Mouse (Mus musculus) heart, embryonic 14.5 days (tissue): Measurements from ENCODE around the gene Sema4g. TPM values are rescaled to one million over a fixed set of nuclear protein-coding genes. Genes with fewer than 3 reads are reported as not detected.

Experiments
- ATAC-seq: fragments of 200-750 bp; cut with Nextera tagmentation; 2 replicates; pipeline ENCODE4 v1.8.0; 2017; ENCODE audit warnings: low read depth, moderate TSS enrichment; ENCODE audit not compliant: insufficient number of reproducible peaks, insufficient read depth, low FRiP score
- H3K27ac ChIP-seq, 2 experiments: fragments of 200-500 bp in 1 of 2; fragments of 300-500 bp in 1 of 2; sonication (generic) in 1 of 2; replicated peaks in 1 of 2; 2 replicates each; pipeline ENCODE4 v1.5.1; 2012 to 2014; ENCODE audit warnings: low read depth in 2 of 2, low read length in 2 of 2, control low read depth in 1 of 2, mild to moderate bottlenecking in 1 of 2, mixed read lengths in 1 of 2; ENCODE audit not compliant: control insufficient read depth in 1 of 2, insufficient read depth in 1 of 2
- H3K27me3 ChIP-seq: fragments of 300-500 bp; sonication (generic); 2 replicates; pipeline ENCODE4 v1.6.1; 2014; ENCODE audit warnings: mild to moderate bottlenecking, low read length, control low read depth; ENCODE audit not compliant: control insufficient read depth, insufficient read depth
- H3K36me3 ChIP-seq: fragments of 300-500 bp; sonication (generic); 2 replicates; pipeline ENCODE4 v1.6.1; 2014; ENCODE audit warnings: mild to moderate bottlenecking, control low read depth, low read length, mixed read lengths; ENCODE audit not compliant: control insufficient read depth, insufficient read depth
- H3K4me1 ChIP-seq, 2 experiments: fragments of 200-500 bp in 1 of 2; fragments of 300-500 bp in 1 of 2; sonication (generic) in 1 of 2; 2 replicates each; pipeline ENCODE4 v1.6.1; 2012 to 2014; ENCODE audit warnings: low read length in 2 of 2, control low read depth in 1 of 2, mixed read lengths in 1 of 2; ENCODE audit not compliant: control insufficient read depth in 2 of 2, insufficient read depth in 2 of 2
- H3K4me2 ChIP-seq: fragments of 300-500 bp; sonication (generic); 2 replicates; pipeline ENCODE4 v1.6.1; 2014; ENCODE audit warnings: mild to moderate bottlenecking, low read length
- H3K4me3 ChIP-seq, 2 experiments: fragments of 200-500 bp in 1 of 2; fragments of 300-500 bp in 1 of 2; sonication (generic) in 1 of 2; 2 replicates each; pipeline ENCODE4 v1.5.1; 2012 to 2014; ENCODE audit warnings: low read length in 2 of 2, mild to moderate bottlenecking in 2 of 2, control low read depth in 1 of 2, low read depth in 1 of 2, moderate library complexity in 1 of 2; ENCODE audit not compliant: control insufficient read depth in 1 of 2, insufficient read depth in 1 of 2
- H3K9ac ChIP-seq: fragments of 300-500 bp; sonication (generic); 2 replicates; pipeline ENCODE4 v1.6.1; 2014; ENCODE audit warnings: mild to moderate bottlenecking, low read length
- H3K9me3 ChIP-seq: fragments of 300-500 bp; sonication (generic); 2 replicates; pipeline ENCODE4 v1.6.1; 2016; ENCODE audit warnings: low read length, control low read depth; ENCODE audit not compliant: control insufficient read depth
- WGBS: fragments of 180-500 bp; shearing (Covaris S2); extraction: QIAGEN DNeasy Blood & Tissue Kit; methylation state at CpG from one replicate; pipeline ENCODE4 v1.1.7; 2014; 5-methylcytosine and 5-hydroxymethylcytosine counted together
- polyA plus RNA-seq: library from polyadenylated mRNA; unstranded; fragments of >200 nt; fragmentation: Nextera tagmentation; extraction: Ambion mirVana; gene quantifications from 2 replicates; pipeline ENCODE4 v1.2.1, GENCODE M21; 2014

Gene Sema4g
- polyA plus RNA-seq, 1 experiment from 2014 or later, result 0.92 TPM

DNA sequence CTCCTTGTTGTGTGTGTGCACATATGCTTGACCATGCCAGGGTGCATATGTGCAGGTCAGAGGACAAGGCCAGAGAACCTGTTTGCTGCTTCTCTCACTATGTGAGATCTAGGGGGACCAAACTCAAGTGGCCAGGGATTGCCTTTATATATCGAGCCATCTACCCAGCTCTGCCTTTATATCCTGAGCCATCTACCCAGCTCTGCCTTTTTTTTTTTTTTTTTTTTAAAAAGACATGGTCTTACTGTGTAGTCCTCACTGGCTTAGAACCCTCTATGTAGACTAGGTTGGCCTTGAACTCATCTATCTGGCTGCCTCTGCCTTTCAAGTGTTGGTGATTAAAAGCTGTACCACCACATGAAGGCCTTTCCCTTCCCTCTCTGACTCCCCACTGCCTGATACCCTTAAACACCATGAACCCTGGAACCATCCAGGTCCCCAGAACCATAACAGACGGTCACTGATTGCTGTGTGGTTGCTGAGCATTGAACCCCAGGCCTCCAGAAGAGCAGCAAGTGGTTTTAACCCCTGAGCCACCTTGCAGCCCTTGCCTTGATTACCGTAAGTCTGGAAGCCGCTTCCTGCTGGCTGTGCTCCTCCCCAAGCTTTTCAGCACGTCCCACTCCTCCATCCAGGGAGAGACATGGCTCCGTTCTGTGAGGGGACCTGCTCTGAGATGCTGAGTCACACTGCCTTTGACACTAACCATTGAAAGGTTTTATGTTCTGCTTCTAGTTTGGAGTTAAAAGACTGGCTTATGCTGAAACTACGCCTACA lies 15.0 kb downstream of the Sema4g start:
- WGBS, result 86% methylated on average over 7 of the region's 7 CpGs
- Histone ChIP-seq H3K4me3 (no peak overlapping the region), H3K9ac (no peak overlapping the region), H3K27me3 (no peaks in the 10 kb centered on the region), H3K36me3 (peaks cover 36% of the 10 kb centered on the region), H3K4me2 (no peak overlapping the region), H3K27ac (no peak overlapping the region), H3K9me3 (no peaks in the 10 kb centered on the region), H3K4me1 (peaks cover 10 to 19% of the 10 kb centered on the region in 2 experiments)
- no peak for ATAC-seq

DNA sequence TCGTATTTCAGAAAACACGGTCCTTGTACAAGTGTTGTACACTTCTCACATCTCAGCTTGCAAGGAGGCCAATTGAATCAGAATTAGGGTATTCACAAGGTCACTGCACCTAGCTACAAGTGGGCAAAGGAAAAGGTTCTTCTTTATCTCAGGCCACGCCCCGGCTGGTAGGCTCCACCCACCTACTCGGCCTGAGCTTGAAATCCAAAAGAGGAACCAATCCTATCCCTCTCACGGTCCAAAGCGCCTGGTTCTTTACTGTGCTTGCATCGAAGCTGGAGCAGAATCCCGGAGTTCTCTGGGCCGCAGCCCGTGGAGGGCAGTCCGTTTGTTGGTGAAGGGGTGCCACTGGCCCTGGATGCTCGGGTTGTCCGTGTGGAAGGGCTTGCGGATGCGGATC lies 16.5 kb downstream of the Sema4g start, which contains the start of gene Twnk:
Gene Twnk, plus strand, starts transcription at position 220 of the 400 bp plus-strand sequence.
- no peak for ATAC-seq

DNA sequence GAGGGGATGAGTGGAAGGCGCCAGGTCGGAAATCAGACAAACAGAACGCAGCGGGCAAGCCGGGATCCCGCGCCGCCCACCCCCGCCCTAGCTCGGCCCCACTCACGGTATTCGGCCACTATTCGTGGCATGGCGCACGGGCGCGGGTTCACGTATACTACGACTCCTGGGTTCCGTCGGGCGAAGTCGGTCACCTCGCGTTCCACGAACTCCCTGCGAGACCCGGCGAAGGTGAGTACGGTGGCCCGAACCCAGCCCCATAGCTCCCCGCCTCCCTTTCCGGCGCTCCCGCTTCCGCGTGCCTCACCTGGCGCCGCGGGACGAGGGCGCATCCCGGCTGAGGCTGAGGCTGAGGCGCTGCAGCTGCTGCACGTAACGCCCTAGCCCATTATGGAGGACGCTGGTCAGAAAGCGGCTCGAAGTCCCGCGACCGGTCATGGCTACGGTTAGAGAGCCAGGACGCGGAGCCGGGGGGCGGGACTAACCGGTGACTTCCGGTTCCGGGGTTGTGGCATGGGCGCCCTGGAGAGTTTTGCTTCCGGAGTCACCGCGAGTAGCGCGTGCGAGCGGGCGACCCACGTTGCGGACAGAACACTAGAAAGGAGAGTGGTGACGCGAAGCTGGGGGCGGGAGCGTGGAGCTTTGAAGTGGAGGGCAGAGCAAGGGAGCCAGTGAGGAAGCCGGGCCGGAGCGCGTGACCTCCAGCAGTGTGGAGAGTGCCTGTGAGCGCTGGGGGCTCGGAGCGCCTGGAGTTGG lies 17.2 kb downstream of the Sema4g start, which contains the start of gene Mrpl43:
Gene Mrpl43, minus strand, starts transcription at position 486 of the 756 bp plus-strand sequence.
- peak within 1 kb of the TSS; percentile 95 to 100 for H3K4me3 ChIP-seq
- peaks cover 10 to 19% of the 10 kb centered on the region in 2 experiments for H3K4me1 ChIP-seq
- peak within 1 kb of the TSS; percentile 73 to 76 for H3K27ac ChIP-seq
- no peaks in the 10 kb centered on the region for H3K27me3 ChIP-seq
- peaks cover 55% of the 10 kb centered on the region for H3K36me3 ChIP-seq
- H3K9ac ChIP-seq, result peak within 1 kb of the TSS; percentile 79
- peak; percentile 85 for ATAC-seq
- no peaks in the 10 kb centered on the region for H3K9me3 ChIP-seq
- H3K4me2 ChIP-seq, result peak within 1 kb of the TSS; percentile 72
- under 1% methylated on average over 82 of the region's 82 CpGs for WGBS

More for the DNA sequence above, 16.5 kb downstream of the Sema4g start, which contains the start of gene Twnk:
- Histone ChIP-seq H3K4me3 (peak within 1 kb of the TSS; percentile 95 to 100), H3K27me3 (no peaks in the 10 kb centered on the region), H3K9me3 (no peaks in the 10 kb centered on the region), H3K9ac (peak within 1 kb of the TSS; percentile 79), H3K4me1 (peaks cover 10 to 19% of the 10 kb centered on the region in 2 experiments), H3K4me2 (peak within 1 kb of the TSS; percentile 72), H3K27ac (peak within 1 kb of the TSS; percentile 73 to 76), H3K36me3 (peaks cover 49% of the 10 kb centered on the region)
- 8% methylated on average over 16 of the region's 16 CpGs for WGBS

DNA sequence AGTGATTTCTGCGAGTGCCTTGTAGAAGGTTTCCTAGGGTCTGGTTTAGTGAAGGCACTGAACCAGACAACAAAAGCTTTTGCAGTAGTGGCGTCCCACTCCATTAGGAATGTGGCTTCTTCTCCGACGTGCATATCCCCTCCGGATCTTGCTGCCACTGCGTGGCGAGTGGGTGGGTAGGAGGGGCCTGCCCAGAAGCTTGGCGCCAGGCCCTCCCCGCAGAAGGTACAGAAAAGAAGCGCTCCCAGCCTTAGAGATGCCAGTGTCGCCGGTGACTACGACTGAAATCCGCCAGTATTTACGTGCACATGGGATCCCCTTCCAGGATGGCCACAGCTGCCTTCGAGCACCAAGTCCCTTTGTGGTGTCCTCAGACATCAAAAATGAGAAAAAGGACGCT lies 18.1 kb downstream of the Sema4g start:
- Histone ChIP-seq H3K36me3 (peaks cover 61% of the 10 kb centered on the region), H3K4me2 (peak overlapping the region; percentile 72), H3K27me3 (no peaks in the 10 kb centered on the region), H3K4me3 (peak overlapping the region; percentile 95 to 100), H3K27ac (peak overlapping the region; percentile 73 to 76; a peak in 3 of 4 replicates), H3K4me1 (peaks cover 10 to 19% of the 10 kb centered on the region in 2 experiments), H3K9ac (peak overlapping the region; percentile 79), H3K9me3 (no peaks in the 10 kb centered on the region)
- WGBS, result 37% methylated on average over 17 of the region's 17 CpGs
- no peak for ATAC-seq

DNA sequence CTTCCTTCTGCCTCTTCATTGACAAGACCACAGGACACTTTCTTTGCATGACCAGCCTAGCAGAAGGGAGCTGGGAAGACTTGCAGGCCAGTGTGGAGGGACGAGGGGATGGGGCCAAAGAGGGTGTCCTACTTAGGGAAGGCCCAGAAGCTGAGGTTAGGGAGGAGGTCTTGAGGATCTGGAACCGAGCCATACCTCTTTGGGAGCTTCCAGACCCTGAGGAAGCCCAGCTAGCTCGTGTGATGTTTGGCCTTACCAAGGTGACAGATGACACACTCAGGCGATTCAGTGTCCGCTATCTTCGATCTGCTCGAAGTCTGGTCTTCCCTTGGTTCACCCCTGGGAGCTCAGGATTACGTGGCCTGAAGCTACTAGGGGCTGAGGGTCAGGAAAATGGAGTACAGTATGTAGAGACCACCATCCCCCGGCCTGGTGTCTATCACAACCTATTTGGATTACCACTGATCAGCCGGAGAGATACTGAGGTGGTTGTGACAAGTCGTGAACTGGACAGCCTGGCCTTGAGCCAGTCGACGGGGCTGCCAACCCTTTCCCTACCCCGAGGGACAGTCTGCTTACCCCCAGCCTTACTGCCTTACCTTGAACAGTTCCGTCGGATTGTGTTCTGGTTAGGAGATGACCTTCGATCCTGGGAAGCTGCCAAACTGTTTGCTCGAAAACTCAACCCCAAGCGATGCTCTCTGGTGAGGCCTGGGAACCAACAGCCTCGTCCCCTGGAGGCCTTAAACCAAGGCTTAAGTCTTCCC lies 18.7 kb downstream of the Sema4g start:
- 80% methylated on average over 20 of the region's 20 CpGs for WGBS
- H3K27ac ChIP-seq, result peak overlapping the region in 1 of 2 experiments; percentile 76; a peak in 2 of 4 replicates
- H3K9ac ChIP-seq, result peak overlapping the region; percentile 79

DNA sequence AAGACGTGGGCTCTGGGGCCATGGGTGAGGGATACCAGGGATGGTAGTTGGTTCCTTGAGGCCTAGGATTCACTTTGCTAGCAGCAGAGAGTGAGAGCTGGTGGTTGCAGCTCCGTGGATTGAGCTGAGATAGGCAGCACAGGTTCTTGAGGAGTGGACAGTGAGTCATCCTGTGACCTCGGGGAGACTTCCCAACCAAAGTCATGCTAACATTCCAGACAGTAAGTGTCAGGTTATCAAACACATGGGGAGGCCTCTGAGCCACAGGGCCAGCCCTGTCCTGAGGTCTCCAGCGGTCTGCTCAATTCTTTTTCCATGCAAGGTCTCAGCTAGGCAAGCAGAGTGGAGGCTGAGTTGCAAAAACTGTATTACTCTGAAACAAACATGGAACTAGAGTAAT lies 21.7 kb downstream of the Sema4g start:
- no peaks in the 10 kb centered on the region for H3K27me3 ChIP-seq
- no peak overlapping the region for H3K27ac ChIP-seq
- no peak overlapping the region for H3K4me2 ChIP-seq
- peaks cover 17 to 25% of the 10 kb centered on the region in 2 experiments for H3K4me1 ChIP-seq
- H3K4me3 ChIP-seq, result no peak overlapping the region
- H3K9ac ChIP-seq, result no peak overlapping the region
- WGBS, result 79% methylated on average over 4 of the region's 4 CpGs
- H3K9me3 ChIP-seq, result no peaks in the 10 kb centered on the region
- ATAC-seq, result no peak
- peaks cover 45% of the 10 kb centered on the region for H3K36me3 ChIP-seq

More for the DNA sequence above, 18.7 kb downstream of the Sema4g start:
- no peaks in the 10 kb centered on the region for H3K27me3 ChIP-seq
- H3K9me3 ChIP-seq, result no peaks in the 10 kb centered on the region
- peak overlapping the region; percentile 72 for H3K4me2 ChIP-seq
- no peak for ATAC-seq
- H3K36me3 ChIP-seq, result peaks cover 66% of the 10 kb centered on the region
- peaks cover 10 to 19% of the 10 kb centered on the region in 2 experiments for H3K4me1 ChIP-seq
- peak overlapping the region in 1 of 2 experiments; percentile 100; a peak in 2 of 4 replicates for H3K4me3 ChIP-seq

DNA sequence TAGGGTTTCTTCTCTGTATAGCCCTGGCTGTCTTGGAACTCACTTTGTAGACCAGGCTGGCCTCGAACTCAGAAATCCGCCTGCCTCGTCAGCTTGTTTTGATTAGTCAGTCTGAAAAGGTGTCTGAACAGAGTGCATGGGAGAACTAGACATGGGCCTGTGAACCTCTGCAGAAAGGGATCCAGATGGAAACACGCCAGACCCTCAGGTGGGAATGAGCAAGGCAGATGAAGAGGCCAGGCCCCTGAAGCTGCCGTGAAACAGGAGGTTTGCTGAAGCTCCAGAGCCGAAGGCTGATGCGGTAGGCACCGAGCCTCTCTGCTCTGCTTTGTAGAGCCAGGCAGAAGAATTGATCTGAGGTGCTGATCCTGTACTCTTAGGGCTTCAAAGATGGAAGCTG lies 23.3 kb downstream of the Sema4g start:
- H3K27ac ChIP-seq, result no peak overlapping the region
- WGBS, result 85% methylated on average over 8 of the region's 8 CpGs
- H3K27me3 ChIP-seq, result no peaks in the 10 kb centered on the region
- H3K9ac ChIP-seq, result no peak overlapping the region
- H3K9me3 ChIP-seq, result no peaks in the 10 kb centered on the region
- no peak overlapping the region for H3K4me3 ChIP-seq
- peaks cover 17 to 23% of the 10 kb centered on the region in 2 experiments for H3K4me1 ChIP-seq
- peaks cover 45% of the 10 kb centered on the region for H3K36me3 ChIP-seq
- no peak for ATAC-seq
- no peak overlapping the region for H3K4me2 ChIP-seq
